Mouse (Mus musculus): ENCODE results near the gene Strn3. TPM values are rescaled to one million over a fixed set of nuclear protein-coding genes. Genes with fewer than 3 reads are reported as not detected.

Gene Strn3
- polyA plus RNA-seq, 1 experiment from 2014 or later: 51.5 TPM

DNA sequence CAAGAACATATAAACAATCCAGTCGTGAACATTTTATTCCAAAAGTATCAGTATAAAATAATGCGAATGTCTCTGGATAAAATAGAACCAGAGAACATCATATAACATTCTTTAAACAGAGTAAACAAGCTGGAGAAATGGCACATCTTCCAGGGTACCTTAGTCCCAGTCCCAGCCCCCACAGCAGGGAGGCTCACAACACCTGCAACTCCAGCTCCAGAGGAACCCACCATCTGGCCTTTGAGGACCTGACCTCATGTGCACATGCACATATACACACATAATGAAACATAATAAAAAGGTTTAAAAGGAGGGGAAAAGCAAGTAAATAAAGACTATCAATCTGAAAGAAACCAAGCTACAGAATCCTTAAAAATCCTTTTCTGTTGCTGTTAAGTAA lies 3.2 kb downstream of the Strn3 start:
- no peak for ATAC-seq (ENCODE audit: low FRiP score, low TSS enrichment)
- no peak overlapping the region for H3K9ac ChIP-seq (replicated peaks; ENCODE audit: low read length)
- peaks cover 13% of the 10 kb centered on the region for H3K4me1 ChIP-seq (ENCODE audit: control insufficient read depth, insufficient read depth, low read length)
- DNase-seq: no peak
- H3K36me3 ChIP-seq (ENCODE audit: control insufficient read depth, insufficient read depth, low read length): no peaks in the 10 kb centered on the region
- no peaks in the 10 kb centered on the region for H3K9me3 ChIP-seq (ENCODE audit: control insufficient read depth, low read length)
- WGBS: 94% methylated on average over 2 of the region's 2 CpGs
- no peaks in the 10 kb centered on the region for H3K27me3 ChIP-seq (ENCODE audit: control insufficient read depth, insufficient read depth, low read length)
- H3K4me2 ChIP-seq (ENCODE audit: low read length): no peak overlapping the region
- H3K27ac ChIP-seq (replicated peaks; ENCODE audit: low read depth, low read length): no peak overlapping the region
- no peak overlapping the region for H3K4me3 ChIP-seq (replicated peaks; ENCODE audit: low read depth, low read length)

DNA sequence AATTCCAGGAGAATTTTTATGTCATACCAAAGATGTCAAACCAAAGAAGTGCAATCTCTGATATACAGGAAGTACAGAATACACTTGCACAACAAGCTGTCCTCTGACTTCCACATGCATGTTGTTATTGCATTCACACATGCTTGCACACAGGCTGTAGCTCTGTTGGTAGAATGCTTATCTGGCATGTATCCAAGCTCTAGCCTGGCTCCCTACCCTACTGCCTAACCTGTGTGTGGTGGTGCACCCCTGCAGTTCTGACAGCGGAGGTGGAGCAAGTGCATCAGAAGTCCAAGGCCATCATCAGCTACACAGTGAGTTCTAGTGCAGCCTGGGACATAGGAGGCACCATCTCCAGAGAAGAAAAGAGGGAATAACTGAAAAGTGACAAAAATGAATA lies 12.9 kb downstream of the Strn3 start:
- H3K4me2 ChIP-seq (ENCODE audit: low read length): no peak overlapping the region
- H3K36me3 ChIP-seq (ENCODE audit: control insufficient read depth, insufficient read depth, low read length): no peaks in the 10 kb centered on the region
- WGBS: 86% methylated on average over 1 of the region's 1 CpGs
- ATAC-seq (ENCODE audit: low FRiP score, low TSS enrichment): no peak
- no peaks in the 10 kb centered on the region for H3K9me3 ChIP-seq (ENCODE audit: control insufficient read depth, low read length)
- peaks cover 3% of the 10 kb centered on the region; the same call in 1 of the 2 replicates for H3K4me1 ChIP-seq (ENCODE audit: control insufficient read depth, insufficient read depth, low read length)
- no peaks in the 10 kb centered on the region for H3K27me3 ChIP-seq (ENCODE audit: control insufficient read depth, insufficient read depth, low read length)
- peak; percentile 17 for DNase-seq
- no peak overlapping the region for H3K4me3 ChIP-seq (replicated peaks; ENCODE audit: low read depth, low read length)
- no peak overlapping the region for H3K27ac ChIP-seq (replicated peaks; ENCODE audit: low read depth, low read length)
- no peak overlapping the region for H3K9ac ChIP-seq (replicated peaks; ENCODE audit: low read length)

DNA sequence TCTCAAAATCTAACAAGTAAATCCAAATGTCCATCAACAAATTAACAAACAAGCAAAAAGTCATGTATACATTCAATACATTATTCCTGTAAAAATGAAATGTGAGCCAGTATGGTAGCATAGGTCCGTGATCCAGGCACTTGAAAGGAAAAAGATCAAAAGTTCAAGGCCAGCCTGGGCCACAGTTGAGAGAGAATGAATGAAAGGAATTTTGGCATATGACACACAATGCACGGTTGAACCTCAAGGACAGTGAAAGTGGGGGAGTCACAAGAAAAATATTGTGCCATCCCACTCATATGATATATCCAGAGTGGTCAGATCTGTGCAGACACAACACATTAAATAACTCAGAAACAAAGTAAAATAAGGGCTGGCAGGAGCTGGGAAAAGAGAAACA lies 15.3 kb downstream of the Strn3 start:
- Histone ChIP-seq H3K4me2 (ENCODE audit: low read length) (no peak overlapping the region), H3K36me3 (ENCODE audit: control insufficient read depth, insufficient read depth, low read length) (no peaks in the 10 kb centered on the region), H3K27ac (replicated peaks; ENCODE audit: low read depth, low read length) (no peak overlapping the region), H3K9ac (replicated peaks; ENCODE audit: low read length) (no peak overlapping the region), H3K4me1 (ENCODE audit: control insufficient read depth, insufficient read depth, low read length) (peaks cover 3% of the 10 kb centered on the region; the same call in 1 of the 2 replicates), H3K9me3 (ENCODE audit: control insufficient read depth, low read length) (no peaks in the 10 kb centered on the region), H3K4me3 (replicated peaks; ENCODE audit: low read depth, low read length) (no peak overlapping the region), H3K27me3 (ENCODE audit: control insufficient read depth, insufficient read depth, low read length) (no peaks in the 10 kb centered on the region)
- no peak for DNase-seq
- no peak for ATAC-seq (ENCODE audit: low FRiP score, low TSS enrichment)
- WGBS: 85% methylated on average over 2 of the region's 2 CpGs

DNA sequence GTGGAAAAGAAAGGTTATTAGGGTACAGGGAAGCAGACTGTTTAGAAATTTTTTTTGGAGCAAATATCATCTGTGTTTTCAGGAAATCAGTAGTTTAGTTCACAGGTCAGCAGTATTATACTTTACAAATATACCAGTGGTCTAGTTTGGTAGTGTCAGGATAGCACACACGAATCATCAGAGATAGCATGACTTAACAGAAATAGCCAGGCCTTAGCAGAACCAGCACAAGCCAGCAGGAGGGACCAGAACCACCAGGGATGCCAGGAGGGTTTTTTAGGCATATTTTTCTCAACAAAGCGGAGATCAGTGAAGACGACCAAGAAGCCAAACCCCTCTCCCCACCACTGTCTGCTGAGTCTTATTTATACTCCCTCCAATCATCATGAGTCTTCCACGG lies 18.4 kb downstream of the Strn3 start:
- Histone ChIP-seq H3K27ac (replicated peaks; ENCODE audit: low read depth, low read length) (no peak overlapping the region), H3K36me3 (ENCODE audit: control insufficient read depth, insufficient read depth, low read length) (no peaks in the 10 kb centered on the region), H3K9ac (replicated peaks; ENCODE audit: low read length) (no peak overlapping the region), H3K9me3 (ENCODE audit: control insufficient read depth, low read length) (no peaks in the 10 kb centered on the region), H3K4me1 (ENCODE audit: control insufficient read depth, insufficient read depth, low read length) (no peaks in the 10 kb centered on the region; the same call in 1 of the 2 replicates), H3K4me2 (ENCODE audit: low read length) (no peak overlapping the region), H3K27me3 (ENCODE audit: control insufficient read depth, insufficient read depth, low read length) (no peaks in the 10 kb centered on the region), H3K4me3 (replicated peaks; ENCODE audit: low read depth, low read length) (no peak overlapping the region)
- ATAC-seq (ENCODE audit: low FRiP score, low TSS enrichment) (no peak), DNase-seq (no peak)
- WGBS: 71% methylated on average over 4 of the region's 4 CpGs

DNA sequence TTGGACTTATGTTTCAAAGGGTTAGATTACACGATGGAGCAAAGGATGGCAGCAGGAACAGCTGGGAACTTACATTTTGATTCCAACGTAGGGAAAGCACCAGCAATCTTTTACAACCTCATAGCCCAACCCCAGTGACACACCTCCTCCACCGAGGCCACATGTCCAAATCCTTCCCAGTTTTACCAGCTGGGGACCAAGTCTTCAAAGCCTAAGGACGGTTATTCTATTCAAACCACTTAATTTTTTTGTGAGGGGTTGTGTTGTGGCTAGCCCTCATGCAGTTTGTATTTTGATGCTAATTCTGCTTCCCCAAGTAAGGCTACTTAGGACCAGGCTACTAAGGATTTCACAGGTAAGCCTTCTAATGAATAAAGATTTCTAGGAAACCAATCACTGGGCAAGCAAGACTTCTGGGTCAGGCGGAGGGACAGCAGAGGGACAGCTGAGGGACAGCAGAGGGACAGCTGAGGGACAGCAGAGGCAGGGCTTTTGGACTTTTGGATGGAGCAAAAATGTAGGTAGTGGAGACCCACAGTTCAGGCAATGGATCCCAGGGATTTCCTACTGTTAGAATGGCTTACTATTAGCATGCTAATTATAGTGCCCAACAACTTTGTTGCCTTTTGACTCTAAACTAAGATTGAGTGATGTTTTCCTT lies 20.3 kb downstream of the Strn3 start:
- Histone ChIP-seq H3K27me3 (ENCODE audit: control insufficient read depth, insufficient read depth, low read length) (no peaks in the 10 kb centered on the region), H3K4me3 (replicated peaks; ENCODE audit: low read depth, low read length) (no peak overlapping the region), H3K9me3 (ENCODE audit: control insufficient read depth, low read length) (no peaks in the 10 kb centered on the region), H3K4me2 (ENCODE audit: low read length) (no peak overlapping the region), H3K4me1 (ENCODE audit: control insufficient read depth, insufficient read depth, low read length) (no peaks in the 10 kb centered on the region), H3K9ac (replicated peaks; ENCODE audit: low read length) (no peak overlapping the region), H3K27ac (replicated peaks; ENCODE audit: low read depth, low read length) (no peak overlapping the region), H3K36me3 (ENCODE audit: control insufficient read depth, insufficient read depth, low read length) (no peaks in the 10 kb centered on the region)
- WGBS: 33% methylated on average over 5 of the region's 5 CpGs
- ATAC-seq (ENCODE audit: low FRiP score, low TSS enrichment): no peak
- DNase-seq: no peak

GRCm38 (mm10) chr12:51666708-51667430 lies 24.8 kb downstream of the Strn3 start:
- H3K9me3 ChIP-seq (ENCODE audit: control insufficient read depth, low read length): no peaks in the 10 kb centered on the region
- no peak overlapping the region for H3K4me3 ChIP-seq (replicated peaks; ENCODE audit: low read depth, low read length)
- no peaks in the 10 kb centered on the region for H3K36me3 ChIP-seq (ENCODE audit: control insufficient read depth, insufficient read depth, low read length)
- peaks cover 3% of the 10 kb centered on the region; the same call in 1 of the 2 replicates for H3K4me1 ChIP-seq (ENCODE audit: control insufficient read depth, insufficient read depth, low read length)
- H3K9ac ChIP-seq (replicated peaks; ENCODE audit: low read length): no peak overlapping the region
- no peak overlapping the region for H3K27ac ChIP-seq (replicated peaks; ENCODE audit: low read depth, low read length)
- no peak overlapping the region for H3K4me2 ChIP-seq (ENCODE audit: low read length)
- DNase-seq: peak; percentile 52
- WGBS: 80% methylated on average over 4 of the region's 4 CpGs
- ATAC-seq (ENCODE audit: low FRiP score, low TSS enrichment): no peak
- no peaks in the 10 kb centered on the region for H3K27me3 ChIP-seq (ENCODE audit: control insufficient read depth, insufficient read depth, low read length)

DNA sequence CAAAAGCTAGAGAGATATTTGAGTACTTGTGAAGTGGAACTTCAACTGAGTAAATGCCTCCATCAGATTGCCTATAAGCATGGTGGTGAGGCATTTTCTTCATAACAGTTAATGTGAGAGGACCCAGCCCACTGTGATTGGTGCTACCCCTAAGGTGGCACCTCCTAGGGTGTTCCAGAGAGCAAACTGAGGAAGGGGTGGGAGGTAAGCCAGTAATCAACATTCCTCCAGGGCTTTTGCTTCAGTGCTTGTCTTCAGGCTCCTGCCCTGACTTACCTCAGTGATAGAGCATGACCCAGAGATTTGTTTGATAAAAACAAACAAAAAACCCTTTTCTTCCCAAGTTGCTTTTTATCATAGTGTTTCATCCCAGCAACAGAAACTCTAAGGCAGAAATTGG lies 27.8 kb downstream of the Strn3 start:
- ATAC-seq (ENCODE audit: low FRiP score, low TSS enrichment): no peak
- no peak overlapping the region for H3K27ac ChIP-seq (replicated peaks; ENCODE audit: low read depth, low read length)

GRCm38 (mm10) chr12:51663011-51663410 lies 28.7 kb downstream of the Strn3 start:
- Histone ChIP-seq H3K4me1 (ENCODE audit: control insufficient read depth, insufficient read depth, low read length) (peaks cover 3% of the 10 kb centered on the region; the same call in 1 of the 2 replicates), H3K27ac (replicated peaks; ENCODE audit: low read depth, low read length) (no peak overlapping the region), H3K9ac (replicated peaks; ENCODE audit: low read length) (no peak overlapping the region), H3K36me3 (ENCODE audit: control insufficient read depth, insufficient read depth, low read length) (no peaks in the 10 kb centered on the region), H3K4me3 (replicated peaks; ENCODE audit: low read depth, low read length) (no peak overlapping the region), H3K27me3 (ENCODE audit: control insufficient read depth, insufficient read depth, low read length) (no peaks in the 10 kb centered on the region), H3K4me2 (ENCODE audit: low read length) (no peak overlapping the region), H3K9me3 (ENCODE audit: control insufficient read depth, low read length) (no peaks in the 10 kb centered on the region)
- ATAC-seq (ENCODE audit: low FRiP score, low TSS enrichment) (no peak), DNase-seq (no peak)

More for the DNA sequence above, 27.8 kb downstream of the Strn3 start:
- Histone ChIP-seq H3K4me1 (ENCODE audit: control insufficient read depth, insufficient read depth, low read length) (peaks cover 3% of the 10 kb centered on the region; the same call in 1 of the 2 replicates), H3K9ac (replicated peaks; ENCODE audit: low read length) (no peak overlapping the region), H3K4me2 (ENCODE audit: low read length) (no peak overlapping the region), H3K4me3 (replicated peaks; ENCODE audit: low read depth, low read length) (no peak overlapping the region), H3K27me3 (ENCODE audit: control insufficient read depth, insufficient read depth, low read length) (no peaks in the 10 kb centered on the region), H3K9me3 (ENCODE audit: control insufficient read depth, low read length) (no peaks in the 10 kb centered on the region), H3K36me3 (ENCODE audit: control insufficient read depth, insufficient read depth, low read length) (no peaks in the 10 kb centered on the region)
- DNase-seq: no peak

- DNase-seq (no peak), ATAC-seq (ENCODE audit: low FRiP score, low TSS enrichment) (no peak)
- Histone ChIP-seq H3K27ac (replicated peaks; ENCODE audit: low read depth, low read length) (no peak overlapping the region), H3K36me3 (ENCODE audit: control insufficient read depth, insufficient read depth, low read length) (peaks cover 10% of the 10 kb centered on the region), H3K4me2 (ENCODE audit: low read length) (no peak overlapping the region), H3K4me1 (ENCODE audit: control insufficient read depth, insufficient read depth, low read length) (no peaks in the 10 kb centered on the region), H3K4me3 (replicated peaks; ENCODE audit: low read depth, low read length) (no peak overlapping the region), H3K9me3 (ENCODE audit: control insufficient read depth, low read length) (no peaks in the 10 kb centered on the region), H3K9ac (replicated peaks; ENCODE audit: low read length) (no peak overlapping the region), H3K27me3 (ENCODE audit: control insufficient read depth, insufficient read depth, low read length) (no peaks in the 10 kb centered on the region)
- 88% methylated on average over 1 of the region's 1 CpGs for WGBS
Measured at GRCm38 (mm10) chr12:51655944-51656465, 35.7 kb downstream of the Strn3 start.
